Mouse (Mus musculus): ENCODE measurements at regions not wholly inside any gene's neighbourhood (a gene's known extent, or its start where the extent isn't known, plus 50 kb on each side); places are given as distances from the start of the nearest gene placed in this dataset.
A peak's percentile ranks its signal among the peaks of the same experiment; 100 is the strongest.

DNA sequence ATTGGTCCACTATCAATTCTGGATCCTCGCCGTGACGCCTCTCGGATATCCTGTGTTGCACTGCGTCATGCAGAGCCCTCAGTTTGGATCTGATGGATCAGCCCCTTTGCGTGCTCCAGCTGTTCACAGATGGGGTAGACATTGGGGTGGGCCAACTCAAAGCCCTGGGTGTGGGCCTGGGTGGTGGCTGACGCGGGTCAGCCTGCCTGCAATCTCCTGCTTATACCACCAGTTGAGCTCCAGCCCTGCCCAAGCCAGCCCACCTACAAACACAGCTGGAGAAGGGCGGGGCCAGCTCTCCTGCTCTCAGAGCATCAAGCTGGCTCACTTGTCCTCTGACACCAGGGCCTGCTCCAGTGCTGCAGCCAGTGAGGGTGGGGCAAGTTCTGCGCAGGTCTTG, 73.1 kb downstream of the Rps15a start:
- no peak for DNase-seq

DNA sequence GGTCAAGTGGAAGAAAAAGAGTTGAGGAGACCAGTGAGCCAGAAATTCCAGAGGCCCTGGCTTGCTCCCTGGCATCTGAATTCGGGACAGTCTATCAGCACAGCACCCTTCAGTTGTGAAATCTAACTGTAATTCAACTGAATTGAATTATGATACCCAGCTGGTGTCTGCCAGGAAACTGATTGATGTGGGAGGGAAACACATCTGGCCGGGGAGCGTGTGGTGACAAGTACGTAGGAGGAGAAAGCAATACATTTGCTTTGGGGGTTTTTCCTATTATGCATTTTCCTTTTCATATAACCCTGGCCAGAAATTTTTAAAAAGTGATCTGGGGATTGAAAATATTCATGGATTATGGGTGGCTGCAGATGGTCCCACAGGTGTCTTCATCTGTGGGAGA, 76.1 kb downstream of the Rps15a start:
- no peak for DNase-seq

DNA sequence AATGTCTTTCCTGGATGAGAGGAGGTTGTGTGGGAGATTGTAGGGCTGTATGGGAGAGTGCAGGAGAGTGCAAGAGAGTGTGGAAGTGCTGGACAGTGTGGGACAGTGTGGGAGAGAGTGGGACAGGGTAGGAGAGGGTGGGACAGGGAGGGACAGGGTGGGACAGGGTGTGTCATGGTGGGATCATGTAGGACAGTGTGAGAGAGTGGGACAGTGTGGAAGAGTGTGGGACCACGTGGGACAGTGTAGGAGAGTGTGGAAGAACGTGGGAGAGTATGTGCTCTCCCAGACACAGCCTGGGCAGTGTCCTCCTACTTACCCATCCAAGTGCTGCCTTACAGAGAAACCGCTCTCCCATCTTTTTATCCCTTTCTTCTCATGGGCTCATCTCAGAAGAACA, 78.9 kb downstream of the Rps15a start:
- DNase-seq = no peak

DNA sequence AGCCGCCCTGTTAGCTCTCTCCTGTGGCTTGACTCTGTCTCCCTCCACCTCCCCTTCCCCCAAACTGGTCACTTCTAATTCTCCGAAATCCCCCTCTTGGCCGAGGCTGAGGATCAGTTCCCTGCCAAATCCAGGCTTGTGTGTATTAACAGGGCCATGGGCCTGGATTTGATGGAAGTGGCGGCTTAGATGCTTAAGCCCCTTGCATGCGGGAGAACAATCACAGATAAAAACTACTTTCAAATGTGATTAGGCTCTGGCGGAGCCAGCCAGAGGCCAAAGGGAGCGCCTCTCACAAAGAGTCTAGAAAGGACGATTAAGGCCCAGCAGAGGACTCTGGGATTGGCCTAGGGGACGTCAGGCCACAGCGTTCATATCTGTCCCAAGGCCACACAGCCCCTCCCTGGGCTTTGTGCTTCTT, 89.9 kb downstream of the Rps15a start:
- DNase-seq = no peak

DNA sequence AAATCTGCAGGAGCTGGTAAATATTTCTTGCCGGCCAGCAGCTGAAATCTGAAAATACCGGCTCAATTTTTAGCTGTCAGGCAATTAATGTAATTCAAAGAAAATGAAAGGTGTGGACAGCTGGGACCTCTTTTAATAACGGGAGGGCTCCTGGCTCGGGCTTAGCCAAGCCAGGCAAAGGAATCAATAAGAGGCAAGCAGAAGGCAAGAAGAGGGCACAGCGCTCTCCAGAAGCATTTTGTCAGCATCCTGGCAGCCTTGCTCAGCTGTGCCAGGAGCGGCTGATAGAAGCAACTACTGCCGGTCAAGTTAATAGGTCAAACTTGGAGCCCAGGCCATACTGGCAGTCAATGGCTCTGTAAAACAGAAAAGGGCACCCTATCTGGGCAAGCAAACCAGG, 111.4 kb downstream of the Rps15a start:
- DNase-seq = no peak

DNA sequence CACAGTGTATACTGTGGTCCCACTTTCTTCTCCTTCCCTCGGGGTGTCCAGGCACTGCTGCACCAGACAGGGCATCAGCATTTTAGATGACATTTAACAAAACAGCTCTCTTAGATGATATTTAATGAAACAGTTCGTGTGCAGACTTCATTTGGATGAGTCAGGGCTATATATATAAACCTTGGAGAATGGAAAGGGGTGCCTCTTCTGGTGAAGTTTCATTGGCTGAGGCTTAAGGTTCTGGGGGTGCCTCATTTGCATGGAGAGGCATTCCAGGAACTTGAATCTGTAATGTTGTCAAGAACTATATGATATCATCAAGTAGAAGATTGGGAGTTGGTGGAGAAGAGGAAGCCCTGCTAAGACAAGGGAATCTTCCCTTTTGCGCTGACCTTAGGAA, 114.1 kb downstream of the Rps15a start:
- no peak for DNase-seq

DNA sequence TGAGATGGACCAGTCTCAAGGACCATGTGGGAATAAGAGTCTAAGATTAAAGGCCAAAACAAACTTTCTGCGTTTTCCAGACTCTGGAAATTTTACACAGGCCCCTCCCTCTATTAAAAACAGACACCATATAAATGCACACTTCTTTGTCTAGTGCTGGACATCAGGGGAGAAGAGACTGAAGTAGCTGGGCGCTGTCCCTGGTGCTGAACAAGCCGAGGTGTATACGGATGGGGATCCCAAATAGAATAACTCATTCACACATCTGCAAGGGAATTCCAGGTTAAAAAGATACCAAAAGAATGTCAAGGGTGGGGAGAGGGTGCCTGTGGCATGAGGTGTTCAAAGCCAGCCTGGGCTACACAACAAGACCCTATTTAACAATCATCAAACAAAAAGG, 114.9 kb downstream of the Rps15a start:
- peak; percentile 70 to 73 for DNase-seq

DNA sequence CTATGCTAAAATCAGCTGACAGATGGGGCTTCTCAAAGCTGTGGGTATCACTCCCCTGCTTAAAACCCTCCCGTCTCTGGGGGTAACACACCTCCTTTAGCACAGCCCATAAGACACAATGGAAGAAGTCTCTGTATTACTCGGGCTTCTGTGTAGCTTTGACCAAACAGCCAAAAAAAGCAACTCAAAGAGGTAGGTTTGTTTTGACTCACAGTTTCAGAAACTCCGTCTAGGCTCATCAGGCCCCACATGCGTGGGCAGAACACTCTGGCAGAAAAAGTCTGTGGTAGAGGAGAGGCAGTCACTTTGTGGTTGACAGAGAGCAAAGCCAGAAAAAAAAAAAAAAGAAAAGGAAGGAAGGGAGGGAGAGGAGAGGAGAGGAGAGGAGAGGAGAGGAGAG, 133.8 kb downstream of the Rps15a start:
- DNase-seq = no peak

DNA sequence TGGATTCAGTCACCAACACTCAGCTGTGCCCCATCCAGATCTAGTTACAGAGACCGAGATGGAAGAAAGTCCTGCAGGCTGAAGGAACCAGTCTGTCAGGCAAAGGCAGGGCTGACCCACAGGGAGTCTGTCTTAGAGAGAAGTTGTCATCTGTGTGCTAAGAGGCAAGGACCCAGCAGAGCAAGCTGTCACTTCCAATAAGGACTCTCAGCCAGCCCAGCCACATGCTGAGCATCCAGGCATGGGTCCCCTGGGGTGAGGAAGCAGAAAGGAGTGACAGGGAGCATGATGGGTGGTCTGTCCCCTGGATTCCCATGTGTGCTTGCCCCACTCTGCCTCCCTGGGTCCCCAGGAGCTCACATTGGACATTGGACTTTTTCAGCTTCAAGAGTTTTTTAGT, 144.8 kb downstream of the Rps15a start:
- DNase-seq = no peak

DNA sequence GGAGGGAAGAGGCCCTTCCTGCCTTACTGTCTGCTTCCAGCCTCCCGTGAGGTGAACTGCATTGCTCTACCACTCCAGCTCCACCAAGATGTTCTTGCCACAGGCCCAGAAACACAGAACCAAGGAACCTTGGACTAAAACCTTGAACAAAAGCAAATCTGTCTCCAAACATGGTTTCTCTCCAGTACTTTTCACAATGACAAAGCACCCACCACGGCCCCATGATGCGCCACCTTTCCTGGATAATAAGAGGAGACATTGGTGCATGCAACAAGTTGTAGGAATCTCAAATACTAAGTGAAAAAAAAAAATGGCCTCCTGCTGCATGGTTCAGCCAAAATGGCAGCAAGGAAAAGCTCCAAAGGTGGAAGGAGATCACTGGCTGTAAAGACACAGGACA, 172.6 kb downstream of the Rps15a start:
- DNase-seq = no peak

DNA sequence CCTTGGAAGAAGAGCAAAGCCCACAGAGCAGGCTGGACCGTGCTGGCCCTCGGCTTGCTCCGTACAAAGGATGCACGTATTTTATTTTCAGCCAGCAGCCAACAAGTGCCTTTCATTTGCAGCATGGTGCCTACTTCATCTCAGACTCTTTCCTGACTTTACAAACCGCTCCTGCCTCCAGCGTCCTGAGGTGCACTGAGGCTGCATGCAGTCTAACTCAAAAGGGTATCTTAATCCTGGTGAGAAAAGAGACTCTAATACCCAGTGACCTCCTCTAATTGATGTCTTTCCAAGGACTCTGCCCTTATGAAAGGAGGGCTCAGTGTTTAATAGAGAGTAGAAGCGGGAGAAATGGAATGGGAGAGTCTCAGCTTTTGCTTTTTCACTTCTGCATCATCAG, 176.4 kb downstream of the Rps15a start:
- no peak for DNase-seq

DNA sequence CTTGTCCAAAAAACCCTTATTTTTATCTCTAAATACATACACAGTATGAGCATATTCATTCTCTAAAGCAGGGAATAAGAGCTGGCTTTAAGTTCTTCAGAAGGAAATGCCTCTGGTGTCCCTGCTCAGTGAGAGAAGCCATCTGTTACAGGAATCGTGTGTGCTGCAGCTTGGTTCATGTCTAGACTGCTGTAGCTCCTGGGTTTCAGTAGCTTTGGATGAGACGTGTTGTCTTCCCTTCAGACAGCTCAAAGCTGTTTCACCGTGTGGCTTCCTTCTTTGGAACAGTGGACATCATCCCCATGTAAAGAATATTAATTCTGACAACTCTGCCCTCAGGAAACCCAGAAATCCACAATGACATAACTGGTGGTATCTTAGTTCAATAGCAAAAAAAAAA, 181.1 kb downstream of the Rps15a start:
- DNase-seq = no peak

DNA sequence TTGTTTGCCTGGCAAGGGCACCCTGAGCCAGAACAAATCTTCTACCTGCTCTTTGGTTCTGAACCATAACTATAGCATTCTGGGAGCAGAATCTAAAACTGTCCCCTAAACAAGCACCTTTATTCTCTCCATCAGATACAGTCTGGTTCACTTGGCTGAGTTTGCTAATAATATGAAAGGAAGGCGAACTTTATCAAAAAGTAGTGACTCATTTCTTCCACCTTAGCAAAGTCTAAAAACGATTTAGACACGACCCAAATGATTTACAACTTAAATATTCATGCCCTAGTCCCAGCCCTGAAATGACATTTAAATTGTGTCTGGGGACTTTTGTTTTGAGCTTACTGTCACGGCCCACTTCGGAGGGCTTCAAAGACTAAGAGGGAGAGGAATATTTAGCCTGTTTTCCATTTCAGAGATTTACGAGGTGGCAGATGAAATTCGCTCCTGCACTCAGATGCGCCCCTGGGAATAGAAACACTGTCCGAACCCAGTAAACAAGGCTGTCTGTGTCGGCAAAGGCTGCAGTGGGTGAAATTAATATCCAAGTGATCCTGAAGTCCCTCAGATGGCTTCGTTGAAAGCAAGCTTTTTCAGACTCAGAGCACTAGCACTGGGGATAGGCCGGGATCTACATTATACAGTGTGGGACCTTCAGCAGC, 184.6 kb downstream of the Rps15a start:
- DNase-seq = no peak

DNA sequence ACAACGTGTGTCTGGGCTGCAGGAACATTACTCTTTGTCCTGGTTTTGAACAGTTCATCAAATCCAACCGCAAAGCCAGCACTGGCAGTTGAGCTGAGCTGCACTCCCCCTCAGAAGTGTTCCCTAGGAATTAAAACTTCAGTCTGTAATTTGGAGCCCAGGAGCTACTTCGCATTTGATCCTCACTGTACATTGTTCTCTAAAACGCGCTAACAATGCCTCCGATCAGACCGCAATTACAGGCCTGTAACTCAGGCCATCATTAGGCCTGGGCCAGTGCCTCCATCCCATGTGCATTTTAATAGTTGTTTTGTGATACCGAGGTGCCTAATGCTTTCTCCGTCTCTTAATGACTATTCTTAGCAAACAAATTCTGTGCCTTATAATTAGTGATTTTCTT, 185.6 kb downstream of the Rps15a start:
- DNase-seq = no peak

DNA sequence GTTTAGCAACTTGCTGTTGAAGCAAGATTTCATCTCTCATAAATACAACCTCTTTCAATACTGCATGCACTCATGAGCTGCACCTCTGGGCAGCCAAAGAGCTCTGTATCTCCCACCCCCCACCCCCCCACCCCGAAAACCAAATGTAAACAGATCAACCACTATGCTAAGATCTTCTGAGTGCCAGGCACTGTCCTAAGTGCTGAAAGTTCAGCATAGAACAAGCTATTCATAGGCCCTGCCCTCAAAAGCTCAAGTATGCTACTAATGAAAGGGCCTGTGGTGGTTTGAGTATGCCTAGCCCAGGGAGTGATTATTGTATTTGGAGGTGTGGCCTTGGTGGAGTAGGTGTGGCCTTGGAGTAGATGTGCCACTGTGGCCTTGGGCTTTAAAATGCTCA, 189.6 kb downstream of the Rps15a start:
- no peak for DNase-seq

DNA sequence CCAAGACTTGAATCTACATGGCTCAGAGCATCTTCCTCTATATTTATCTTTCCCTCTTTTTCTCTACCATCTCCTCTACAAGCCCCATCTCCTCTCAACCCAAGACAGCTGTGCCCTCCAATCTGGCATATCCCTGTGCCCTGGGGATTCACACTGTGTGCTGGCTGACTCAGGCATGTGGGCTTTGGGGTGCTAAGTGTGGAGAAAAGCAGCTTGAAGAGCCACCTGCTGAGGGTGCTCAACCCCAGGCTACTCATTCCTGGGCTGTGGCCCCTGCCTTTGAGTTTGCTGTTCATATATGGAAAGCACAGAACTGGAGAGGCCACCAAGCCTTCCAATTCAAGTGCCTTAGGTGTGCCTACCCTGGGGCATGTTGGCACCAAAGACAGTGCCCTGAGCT, 193.7 kb downstream of the Rps15a start:
- no peak for DNase-seq

DNA sequence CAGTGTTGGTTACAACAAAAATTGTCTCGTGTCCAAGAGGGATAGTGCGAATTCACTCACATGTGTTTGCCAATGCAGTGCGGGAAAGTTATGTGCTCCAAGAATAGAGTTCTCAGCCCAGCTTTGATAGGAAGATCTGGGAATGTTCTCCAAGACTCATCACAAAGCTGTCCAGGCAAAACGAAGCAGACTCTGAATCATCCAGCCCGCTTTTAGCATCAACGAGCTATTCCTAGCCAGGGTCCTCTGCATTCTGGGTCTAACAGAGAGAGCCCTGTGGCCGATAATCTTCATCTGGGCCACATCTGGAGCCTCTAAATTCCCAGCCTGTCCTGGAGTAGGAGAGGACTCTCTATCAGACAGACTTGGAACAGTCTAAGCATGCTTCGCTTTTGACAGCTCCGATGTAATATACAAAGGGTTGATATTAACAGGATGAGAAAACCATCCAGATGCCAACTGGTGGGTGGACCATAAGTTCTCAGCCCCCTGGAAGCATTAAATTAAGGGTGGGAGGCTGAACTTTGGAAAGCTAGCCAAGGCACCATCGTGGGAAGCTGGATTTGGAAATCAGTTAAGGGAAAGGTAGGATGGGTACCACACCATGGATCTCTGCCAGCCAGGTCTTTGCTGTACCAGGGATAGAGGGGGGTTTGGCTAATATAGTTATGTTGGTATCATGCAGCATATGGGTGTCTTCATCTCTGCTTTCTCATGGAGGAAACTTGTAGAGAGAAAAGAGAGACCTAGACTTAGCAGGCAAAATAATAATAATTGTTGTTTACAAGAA, 197.6 kb downstream of the Rps15a start:
- no peak for DNase-seq

DNA sequence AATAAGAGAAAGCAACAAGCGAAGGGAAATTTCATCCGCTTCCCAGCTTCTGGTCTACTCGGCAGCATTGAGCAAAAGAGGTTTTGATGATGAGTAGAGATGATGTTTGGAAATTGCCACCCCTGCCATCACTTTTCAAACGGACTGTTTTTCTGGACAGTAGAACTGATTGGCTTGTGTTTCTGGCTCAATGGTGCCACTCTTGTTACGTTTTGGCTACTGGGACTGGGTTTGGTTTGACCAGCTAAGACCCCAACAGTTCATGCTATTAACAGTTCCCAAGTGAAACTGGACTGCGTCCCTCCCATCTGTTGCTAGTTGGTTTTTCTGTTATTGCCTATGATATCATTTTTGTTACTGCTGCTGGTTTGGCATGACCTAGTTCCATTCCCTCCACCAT, 199.1 kb downstream of the Rps15a start:
- DNase-seq = no peak

DNA sequence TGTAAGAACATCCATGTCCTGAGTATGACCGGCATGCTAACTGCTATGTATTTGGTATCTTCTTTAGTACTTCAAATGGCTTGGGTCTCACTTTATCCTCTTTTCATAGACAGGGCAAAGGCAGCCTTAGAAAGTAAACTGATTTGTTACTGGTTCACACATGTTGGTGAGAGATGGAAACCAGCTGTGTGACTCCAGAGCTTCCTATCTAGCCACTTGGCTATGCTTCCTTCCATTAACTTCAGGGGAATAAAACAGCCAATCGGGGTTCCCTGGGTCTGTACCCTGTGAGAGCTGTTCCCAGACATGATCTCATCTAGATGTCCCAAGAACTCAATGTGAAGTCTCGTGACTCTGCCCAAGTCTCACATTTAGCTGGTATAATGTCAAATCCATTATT, 203.5 kb downstream of the Rps15a start:
- DNase-seq = no peak

DNA sequence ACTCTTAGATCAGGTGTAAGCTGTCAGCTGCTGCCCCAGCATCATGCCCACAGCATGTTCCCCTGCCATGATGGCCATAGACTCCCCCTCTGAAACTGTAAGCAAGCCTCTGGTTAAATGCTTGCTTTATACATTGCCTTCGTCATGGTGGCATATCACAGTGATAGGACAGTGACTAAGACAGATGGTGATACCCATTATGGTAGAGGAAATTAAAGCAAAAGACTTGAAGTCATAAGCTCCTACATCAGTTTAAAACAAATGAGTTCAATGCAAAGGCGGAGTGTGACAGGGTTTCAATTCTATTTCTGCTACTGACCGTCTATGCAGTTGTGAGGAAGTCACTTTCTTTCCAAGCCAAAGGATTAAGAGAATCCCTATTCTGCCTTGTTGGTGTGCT, 204.9 kb downstream of the Rps15a start:
- DNase-seq = no peak

DNA sequence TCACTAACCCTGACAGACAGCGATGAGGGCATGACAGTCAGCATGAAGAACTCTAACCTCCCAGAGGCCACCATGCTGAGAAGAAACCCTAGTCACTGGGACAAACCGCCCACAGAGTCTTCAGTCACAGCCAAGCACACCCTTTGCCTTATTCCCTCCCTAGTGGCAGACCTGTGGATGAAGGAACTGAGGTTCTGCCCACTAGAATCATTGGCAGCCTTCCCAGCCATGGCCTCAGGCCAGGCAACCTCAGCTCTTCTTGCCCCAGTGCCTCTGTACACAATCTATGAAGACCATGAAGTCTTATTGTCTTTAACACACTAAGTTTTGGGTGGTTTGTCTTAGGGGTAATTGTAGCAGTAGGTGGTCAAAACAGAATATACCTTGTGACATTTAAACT, 219.5 kb downstream of the Rps15a start:
- peak; percentile 35 to 56 for DNase-seq

DNA sequence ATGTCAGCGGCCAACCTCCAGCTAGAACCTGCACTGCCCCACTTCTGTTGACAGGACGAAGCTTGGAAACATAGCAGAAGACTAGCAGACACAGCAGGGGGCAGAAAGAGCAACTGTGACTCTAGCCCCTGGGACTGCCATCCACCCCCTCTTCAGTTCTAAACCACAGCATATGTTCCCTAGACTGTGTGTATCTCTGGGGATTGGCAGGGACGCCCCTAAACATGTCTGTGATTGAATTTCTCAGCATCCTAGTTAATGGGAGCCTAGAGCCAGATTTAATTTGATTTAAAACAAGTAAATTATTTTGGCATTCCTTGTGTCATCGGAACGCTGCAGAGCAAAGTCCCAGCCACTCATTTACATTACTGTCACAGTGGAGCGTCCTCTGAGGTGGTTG, 228.7 kb downstream of the Rps15a start:
- no peak for DNase-seq

DNA sequence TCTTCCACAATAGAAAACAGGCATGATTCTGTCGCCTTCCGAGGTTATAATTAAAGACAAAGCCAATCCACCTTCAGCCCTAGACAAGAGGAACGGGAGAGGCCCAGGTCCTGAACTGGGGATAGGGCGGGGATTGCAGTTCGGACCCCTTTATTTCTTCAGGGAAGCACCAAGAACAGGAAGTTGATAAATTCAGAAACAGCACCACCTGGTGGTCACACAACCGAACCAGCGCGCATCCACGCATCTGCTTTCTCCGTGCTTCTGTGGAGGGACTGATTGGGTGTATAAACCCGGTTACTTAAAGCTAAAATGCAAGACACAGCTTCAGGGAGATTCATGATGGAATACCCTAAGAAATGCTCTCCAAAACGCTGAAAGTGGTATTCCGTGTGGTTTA, 233.2 kb downstream of the Rps15a start:
- DNase-seq = peak; percentile 67 to 79

DNA sequence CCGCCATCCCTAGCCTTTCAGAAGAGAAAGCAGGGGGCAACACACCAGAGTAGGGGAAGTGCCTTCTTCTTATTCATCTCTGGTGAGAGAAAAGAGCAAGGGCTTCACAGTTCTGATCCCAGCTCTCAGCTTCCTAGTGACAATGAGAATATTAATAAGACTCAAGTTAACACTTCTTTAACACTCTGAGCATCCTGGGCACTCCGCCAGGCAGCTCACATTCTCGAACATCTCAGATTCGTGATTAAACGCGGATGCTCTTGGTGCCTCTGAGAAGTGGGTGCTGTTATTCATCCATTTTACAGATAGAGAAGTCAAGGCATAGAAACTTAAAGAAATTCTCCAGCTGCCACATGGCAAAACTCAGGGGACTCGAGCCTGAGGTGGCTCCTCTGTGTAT, 237.1 kb downstream of the Rps15a start:
- DNase-seq = no peak
